Comparison of ENCODE assay signal across 13 mouse cellular contexts in genomic region chr17:5105746-5106145, GRCm38 (mm10).
DNase-seq lines count a peak whose midpoint lies in the region; ATAC-seq and TF ChIP-seq lines count a peak whose summit lies in the region.
"Had no signal": no experiment of that assay in that cellular context is flagged by ENCODE, and none has a peak within 500 bp of the region (broad histone marks: within the 10 kb centered on the region; RNA-seq: fewer than 3 reads in every experiment).

No protein-coding gene starts in this region.

- no peaks in the 10 kb centered on the region for H3K27me3 ChIP-seq in hindbrain, embryonic 15.5 days
- H3K27me3 ChIP-seq in hindbrain, embryonic 12.5 days = no peaks in the 10 kb centered on the region
- H3K27me3 ChIP-seq in midbrain, embryonic 10.5 days (ENCODE audit: low read depth, poor library complexity, severe bottlenecking) = no peaks in the 10 kb centered on the region
- no peaks in the 10 kb centered on the region for H3K27me3 ChIP-seq in midbrain, embryonic 15.5 days (replicated peaks)
- no peaks in the 10 kb centered on the region for H3K27me3 ChIP-seq in forebrain, postnatal 0 days (ENCODE audit: insufficient read depth, low read length)
- no peaks in the 10 kb centered on the region for H3K27me3 ChIP-seq in limb, embryonic 10.5 days (ENCODE audit: low read depth, poor library complexity, severe bottlenecking)
- H3K27me3 ChIP-seq: limb, embryonic 13.5 days had no signal

- no peak for DNase-seq in midbrain, embryonic 10.5 days (ENCODE audit: low spot score)
- DNase-seq in forebrain, postnatal 0 days = peak; percentile 53
- DNase-seq in T-cell, adult 2 months (ENCODE audit: low spot score) = no peak
- DNase-seq in limb, embryonic 10.5 days (ENCODE audit: low spot score) = no peak
- DNase-seq: lung, postnatal 14 days; right cerebral cortex, postnatal 4 days had no signal

- no peak overlapping the region for H3K9ac ChIP-seq in hindbrain, embryonic 15.5 days
- H3K9ac ChIP-seq in hindbrain, embryonic 12.5 days = no peak overlapping the region
- no peak overlapping the region for H3K9ac ChIP-seq in midbrain, embryonic 15.5 days
- no peak overlapping the region for H3K9ac ChIP-seq in forebrain, postnatal 0 days

- no peak for ATAC-seq in hindbrain, embryonic 15.5 days (ENCODE audit: low FRiP score, low read depth)
- no peak for ATAC-seq in hindbrain, embryonic 12.5 days (ENCODE audit: low FRiP score)
- no peak for ATAC-seq in midbrain, embryonic 15.5 days (replicated peaks)
- peak; percentile 49 for ATAC-seq in forebrain, postnatal 0 days
- ATAC-seq: CD4-positive, CD25-positive, alpha-beta regulatory T cell, adult 4 months had no signal

- no peak overlapping the region for H3K4me3 ChIP-seq in hindbrain, embryonic 15.5 days
- H3K4me3 ChIP-seq in hindbrain, embryonic 12.5 days = no peak overlapping the region
- no peak overlapping the region for H3K4me3 ChIP-seq in midbrain, embryonic 10.5 days
- no peak overlapping the region for H3K4me3 ChIP-seq in midbrain, embryonic 15.5 days
- no peak overlapping the region for H3K4me3 ChIP-seq in forebrain, postnatal 0 days (ENCODE audit: low read depth, low read length)
- H3K4me3 ChIP-seq in olfactory bulb, adult 2 months (ENCODE audit: insufficient read depth, low read depth, low read length) = no peak overlapping the region
- no peak overlapping the region for H3K4me3 ChIP-seq in limb, embryonic 10.5 days
- H3K4me3 ChIP-seq: embryonic facial prominence, embryonic 10.5 days; limb, embryonic 13.5 days had no signal

- H3K4me1 ChIP-seq in hindbrain, embryonic 15.5 days (replicated peaks) = peaks cover 61% of the 10 kb centered on the region
- H3K4me1 ChIP-seq in hindbrain, embryonic 12.5 days = peaks cover 59% of the 10 kb centered on the region
- peaks cover 63% of the 10 kb centered on the region for H3K4me1 ChIP-seq in midbrain, embryonic 10.5 days
- H3K4me1 ChIP-seq in midbrain, embryonic 15.5 days = peaks cover 55% of the 10 kb centered on the region
- H3K4me1 ChIP-seq in forebrain, postnatal 0 days (ENCODE audit: insufficient read depth) = peaks cover 29% of the 10 kb centered on the region
- peaks cover 44% of the 10 kb centered on the region for H3K4me1 ChIP-seq in olfactory bulb, adult 2 months (ENCODE audit: control insufficient read depth, insufficient read depth, low read length)
- H3K4me1 ChIP-seq in limb, embryonic 10.5 days = peaks cover 44% of the 10 kb centered on the region

- TF ChIP-seq CTCF in forebrain, postnatal 0 days (IDR thresholded peaks at IDR 0.05; ENCODE audit: low read depth) = no peak
- no peak for TF ChIP-seq CTCF in olfactory bulb, adult 2 months (IDR thresholded peaks at IDR 0.05; ENCODE audit: insufficient read depth, low read depth, low read length)

- peak overlapping the region; percentile 1; the same call in 1 of the 2 replicates for H3K27ac ChIP-seq in hindbrain, embryonic 15.5 days (replicated peaks)
- no peak overlapping the region for H3K27ac ChIP-seq in hindbrain, embryonic 12.5 days
- H3K27ac ChIP-seq in midbrain, embryonic 10.5 days (replicated peaks) = peak overlapping the region; percentile 42; the same call in 1 of the 2 replicates
- no peak overlapping the region for H3K27ac ChIP-seq in midbrain, embryonic 15.5 days
- no peak overlapping the region for H3K27ac ChIP-seq in forebrain, postnatal 0 days (ENCODE audit: low read depth, low read length)
- H3K27ac ChIP-seq in olfactory bulb, adult 2 months (ENCODE audit: insufficient read depth, low read depth, low read length) = peak overlapping the region; percentile 57; the same call in 1 of the 2 replicates
- H3K27ac ChIP-seq in limb, embryonic 10.5 days = no peak overlapping the region
- H3K27ac ChIP-seq: embryonic facial prominence, embryonic 10.5 days; limb, embryonic 13.5 days had no signal

- no peaks in the 10 kb centered on the region for H3K9me3 ChIP-seq in hindbrain, embryonic 15.5 days
- no peaks in the 10 kb centered on the region for H3K9me3 ChIP-seq in hindbrain, embryonic 12.5 days (replicated peaks)
- no peaks in the 10 kb centered on the region for H3K9me3 ChIP-seq in midbrain, embryonic 10.5 days (replicated peaks)
- no peaks in the 10 kb centered on the region for H3K9me3 ChIP-seq in midbrain, embryonic 15.5 days
- H3K9me3 ChIP-seq in forebrain, postnatal 0 days (ENCODE audit: low read length) = no peaks in the 10 kb centered on the region
- no peaks in the 10 kb centered on the region for H3K9me3 ChIP-seq in limb, embryonic 10.5 days (replicated peaks)
- H3K9me3 ChIP-seq: embryonic facial prominence, embryonic 10.5 days; limb, embryonic 13.5 days had no signal

- no peak for TF ChIP-seq POLR2A in olfactory bulb, adult 2 months (IDR thresholded peaks at IDR 0.05; ENCODE audit: insufficient read depth, low read depth, low read length)

- WGBS in hindbrain, embryonic 15.5 days = 33% methylated on average over 6 of the region's 6 CpGs
- WGBS in hindbrain, embryonic 12.5 days = 53% methylated on average over 6 of the region's 6 CpGs
- 68% methylated on average over 6 of the region's 6 CpGs for whole genome bisulfite sequencing in midbrain, embryonic 10.5 days
- WGBS in midbrain, embryonic 15.5 days = 28% methylated on average over 6 of the region's 6 CpGs
- WGBS in forebrain, postnatal 0 days = 11% methylated on average over 6 of the region's 6 CpGs
- WGBS in olfactory bulb, adult 2 months = 13% methylated on average over 6 of the region's 6 CpGs
- 89% methylated on average over 6 of the region's 6 CpGs for WGBS in limb, embryonic 10.5 days

- no peak overlapping the region for H3K4me2 ChIP-seq in hindbrain, embryonic 15.5 days
- H3K4me2 ChIP-seq in hindbrain, embryonic 12.5 days (replicated peaks) = no peak overlapping the region
- no peak overlapping the region for H3K4me2 ChIP-seq in midbrain, embryonic 15.5 days
- H3K4me2 ChIP-seq in forebrain, postnatal 0 days (ENCODE audit: low read depth) = no peak overlapping the region
- H3K4me2 ChIP-seq: limb, embryonic 13.5 days had no signal

- H3K36me3 ChIP-seq in hindbrain, embryonic 15.5 days = no peaks in the 10 kb centered on the region
- no peaks in the 10 kb centered on the region for H3K36me3 ChIP-seq in hindbrain, embryonic 12.5 days
- peaks cover 6% of the 10 kb centered on the region; the same call in 1 of the 2 replicates for H3K36me3 ChIP-seq in midbrain, embryonic 10.5 days
- H3K36me3 ChIP-seq in midbrain, embryonic 15.5 days (replicated peaks) = no peaks in the 10 kb centered on the region
- no peaks in the 10 kb centered on the region for H3K36me3 ChIP-seq in forebrain, postnatal 0 days (ENCODE audit: insufficient read depth)
- H3K36me3 ChIP-seq in limb, embryonic 10.5 days = peaks cover 8% of the 10 kb centered on the region
- H3K36me3 ChIP-seq: limb, embryonic 13.5 days had no signal

Comparison
In these comparisons a context has a peak if more than half of its experiments do, and no peak if none do; other contexts are left out.
1. H3K27ac ChIP-seq: peak in hindbrain, embryonic 15.5 days (single experiment), midbrain, embryonic 10.5 days (single experiment) and olfactory bulb, adult 2 months (single experiment); none in hindbrain, embryonic 12.5 days (single experiment), midbrain, embryonic 15.5 days (single experiment), forebrain, postnatal 0 days (single experiment) and limb, embryonic 10.5 days (single experiment).